Mouse (Mus musculus): ENCODE measurements around the gene Josd2.

DNA sequence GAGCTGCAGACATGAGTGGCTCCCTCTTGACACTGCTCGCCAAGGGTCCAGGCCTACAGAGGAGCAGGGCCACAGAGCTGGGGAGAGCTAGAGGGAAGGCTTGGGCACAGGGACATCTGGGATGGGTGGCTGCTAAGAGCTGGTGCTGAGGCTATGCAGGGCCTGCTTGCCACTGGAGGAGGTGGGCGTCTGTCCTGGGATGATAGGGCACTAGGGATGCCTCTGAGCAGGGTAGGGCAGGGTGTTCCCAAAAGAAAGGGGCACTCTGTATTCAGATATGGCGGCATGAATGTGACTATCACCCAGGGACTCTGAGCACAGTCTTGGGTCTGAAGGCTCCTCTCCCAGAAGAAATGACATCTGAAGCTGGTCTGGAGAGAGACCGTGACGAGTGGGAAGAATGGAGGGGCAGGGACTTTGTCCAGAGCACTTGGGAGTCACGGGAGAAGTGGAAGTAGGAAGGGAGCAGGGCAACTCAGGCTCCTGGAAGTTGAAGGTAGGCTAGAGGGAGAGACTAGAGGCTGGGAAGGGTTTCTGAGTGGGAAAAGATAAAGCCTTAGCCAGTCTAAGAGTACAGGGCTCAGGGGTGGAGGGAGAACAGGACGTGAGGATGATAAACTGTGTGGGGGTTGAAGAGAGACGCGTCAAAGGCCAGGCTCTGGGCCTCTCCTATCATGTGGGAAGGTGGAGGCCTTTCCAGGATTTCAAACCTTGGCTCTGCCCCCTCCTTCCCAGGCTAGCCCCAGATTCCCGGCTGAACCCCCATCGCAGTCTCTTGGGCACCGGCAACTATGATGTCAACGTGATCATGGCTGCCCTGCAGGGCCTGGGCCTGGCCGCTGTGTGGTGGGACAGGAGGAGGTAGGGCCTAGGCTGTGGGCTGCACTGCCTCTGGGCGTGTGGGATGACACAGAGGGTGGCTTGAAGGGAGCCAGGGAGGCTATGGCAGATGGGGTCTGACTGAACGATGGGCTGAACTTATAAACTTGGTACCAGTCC, 2.2 kb downstream of the Josd2 start:
- TF ChIP-seq POLR2A (IDR thresholded peaks at IDR 0.05; ENCODE audit: borderline replicate concordance, extremely low read depth, low read depth, low read length) = no peak
- TF ChIP-seq CTCF (IDR thresholded peaks at IDR 0.05; ENCODE audit: insufficient read depth, low read length) = no peak

All from lung, adult 2 months (tissue).